Mouse (Mus musculus): ENCODE measurements around the gene Itpa. TPM values are rescaled to one million over a fixed set of nuclear protein-coding genes. Genes with fewer than 3 reads are reported as not detected.
"Not testable (repeated sequence)": the region's sequence is repeated elsewhere in the genome, so short reads cannot be mapped to it uniquely, and the experiment has no call there.

Itpa gene
- polyA plus RNA-seq, 1 experiment from 2014 or later: 86.7 TPM

- peaks cover 32% of the 10 kb centered on the region for H3K36me3 ChIP-seq (ENCODE audit: control insufficient read depth, insufficient read depth, low read length)
- WGBS: 83% methylated on average over 6 of the region's 6 CpGs
- H3K4me2 ChIP-seq (ENCODE audit: low read length); H3K27ac ChIP-seq (ENCODE audit: low read depth); ATAC-seq (replicated peaks; ENCODE audit: low FRiP score, low TSS enrichment, low read depth); H3K9me3 ChIP-seq (ENCODE audit: control insufficient read depth, low read length); H3K9ac ChIP-seq (ENCODE audit: low read length); H3K27me3 ChIP-seq (replicated peaks; ENCODE audit: control insufficient read depth, insufficient read depth, low read length); DNase-seq (ENCODE audit: low spot score); H3K4me3 ChIP-seq (ENCODE audit: low read depth, low read length); H3K4me1 ChIP-seq (replicated peaks; ENCODE audit: control insufficient read depth, insufficient read depth, low read length): not testable (repeated sequence)
Observed at GRCm38 (mm10) chr2:130649028-130649427, 18.4 kb upstream of the Itpa start.

GRCm38 (mm10) chr2:130653303-130653702, 14.1 kb upstream of the Itpa start:
- H3K9ac ChIP-seq (ENCODE audit: low read length): no peak overlapping the region
- no peak overlapping the region for H3K27ac ChIP-seq (ENCODE audit: low read depth)
- no peak overlapping the region for H3K4me3 ChIP-seq (ENCODE audit: low read depth, low read length)
- 83% methylated on average over 2 of the region's 2 CpGs for WGBS
- no peaks in the 10 kb centered on the region for H3K27me3 ChIP-seq (replicated peaks; ENCODE audit: control insufficient read depth, insufficient read depth, low read length)
- H3K4me2 ChIP-seq (ENCODE audit: low read length): no peak overlapping the region
- H3K36me3 ChIP-seq (ENCODE audit: control insufficient read depth, insufficient read depth, low read length): peaks cover 73% of the 10 kb centered on the region
- no peaks in the 10 kb centered on the region for H3K4me1 ChIP-seq (replicated peaks; ENCODE audit: control insufficient read depth, insufficient read depth, low read length)
- ATAC-seq (replicated peaks; ENCODE audit: low FRiP score, low TSS enrichment, low read depth): no peak
- no peaks in the 10 kb centered on the region for H3K9me3 ChIP-seq (ENCODE audit: control insufficient read depth, low read length)
- DNase-seq (ENCODE audit: low spot score): no peak

- H3K27ac ChIP-seq (ENCODE audit: low read depth): no peak overlapping the region
- no peak overlapping the region for H3K4me3 ChIP-seq (ENCODE audit: low read depth, low read length)
- 73% methylated on average over 1 of the region's 1 CpGs for WGBS
- no peak overlapping the region for H3K9ac ChIP-seq (ENCODE audit: low read length)
- no peaks in the 10 kb centered on the region for H3K27me3 ChIP-seq (replicated peaks; ENCODE audit: control insufficient read depth, insufficient read depth, low read length)
- no peak overlapping the region for H3K4me2 ChIP-seq (ENCODE audit: low read length)
- ATAC-seq (replicated peaks; ENCODE audit: low FRiP score, low TSS enrichment, low read depth) (no peak), DNase-seq (ENCODE audit: low spot score) (no peak)
- H3K9me3 ChIP-seq (ENCODE audit: control insufficient read depth, low read length): no peaks in the 10 kb centered on the region
- H3K36me3 ChIP-seq (ENCODE audit: control insufficient read depth, insufficient read depth, low read length): peaks cover 77% of the 10 kb centered on the region
- H3K4me1 ChIP-seq (replicated peaks; ENCODE audit: control insufficient read depth, insufficient read depth, low read length): no peaks in the 10 kb centered on the region
Observed at GRCm38 (mm10) chr2:130653760-130654159, 13.7 kb upstream of the Itpa start.

GRCm38 (mm10) chr2:130655660-130656339, 11.6 kb upstream of the Itpa start:
- no peak overlapping the region for H3K4me2 ChIP-seq (ENCODE audit: low read length)
- 90% methylated on average over 6 of the region's 6 CpGs for WGBS
- H3K36me3 ChIP-seq (ENCODE audit: control insufficient read depth, insufficient read depth, low read length): peaks cover 91% of the 10 kb centered on the region

DNA sequence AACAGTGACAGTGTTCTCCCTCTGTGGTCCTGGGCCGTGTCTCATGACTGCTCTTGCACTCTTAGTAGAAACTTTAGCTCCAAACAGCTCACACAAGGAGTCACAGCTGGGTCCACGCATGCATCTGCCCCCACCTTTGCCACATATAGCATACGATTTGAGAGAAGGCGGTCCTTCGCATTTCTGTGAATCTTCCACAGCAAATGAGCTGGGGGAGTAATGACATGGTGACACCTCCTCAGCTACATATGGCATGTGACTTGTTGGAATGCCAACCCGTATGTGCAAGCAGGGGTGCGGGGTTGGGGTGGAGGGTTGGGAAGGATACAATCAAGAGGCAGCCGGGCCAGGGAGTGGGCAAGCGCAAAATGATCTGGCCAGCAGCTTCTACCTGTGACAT, 10.9 kb upstream of the Itpa start:
- WGBS: 92% methylated on average over 9 of the region's 9 CpGs
- Histone ChIP-seq H3K4me2 (ENCODE audit: low read length) (no peak overlapping the region), H3K27me3 (replicated peaks; ENCODE audit: control insufficient read depth, insufficient read depth, low read length) (no peaks in the 10 kb centered on the region), H3K9me3 (ENCODE audit: control insufficient read depth, low read length) (no peaks in the 10 kb centered on the region), H3K9ac (ENCODE audit: low read length) (no peak overlapping the region), H3K4me3 (ENCODE audit: low read depth, low read length) (no peak overlapping the region), H3K36me3 (ENCODE audit: control insufficient read depth, insufficient read depth, low read length) (peaks cover 91% of the 10 kb centered on the region), H3K27ac (ENCODE audit: low read depth) (no peak overlapping the region), H3K4me1 (replicated peaks; ENCODE audit: control insufficient read depth, insufficient read depth, low read length) (no peaks in the 10 kb centered on the region)
- no peak for DNase-seq (ENCODE audit: low spot score)
- ATAC-seq (replicated peaks; ENCODE audit: low FRiP score, low TSS enrichment, low read depth): no peak

More at GRCm38 (mm10) chr2:130655660-130656339, 11.6 kb upstream of the Itpa start:
- no peak overlapping the region for H3K27ac ChIP-seq (ENCODE audit: low read depth)
- no peaks in the 10 kb centered on the region for H3K4me1 ChIP-seq (replicated peaks; ENCODE audit: control insufficient read depth, insufficient read depth, low read length)
- no peaks in the 10 kb centered on the region for H3K27me3 ChIP-seq (replicated peaks; ENCODE audit: control insufficient read depth, insufficient read depth, low read length)
- DNase-seq (ENCODE audit: low spot score) (no peak), ATAC-seq (replicated peaks; ENCODE audit: low FRiP score, low TSS enrichment, low read depth) (no peak)
- no peaks in the 10 kb centered on the region for H3K9me3 ChIP-seq (ENCODE audit: control insufficient read depth, low read length)
- H3K4me3 ChIP-seq (ENCODE audit: low read depth, low read length): no peak overlapping the region
- H3K9ac ChIP-seq (ENCODE audit: low read length): no peak overlapping the region

- no peak overlapping the region for H3K9ac ChIP-seq (ENCODE audit: low read length)
- H3K4me2 ChIP-seq (ENCODE audit: low read length): no peak overlapping the region
- no peak overlapping the region for H3K27ac ChIP-seq (ENCODE audit: low read depth)
- H3K9me3 ChIP-seq (ENCODE audit: control insufficient read depth, low read length): no peaks in the 10 kb centered on the region
- DNase-seq (ENCODE audit: low spot score) (no peak), ATAC-seq (replicated peaks; ENCODE audit: low FRiP score, low TSS enrichment, low read depth) (no peak)
- 85% methylated on average over 6 of the region's 6 CpGs for WGBS
- peaks cover 96% of the 10 kb centered on the region for H3K36me3 ChIP-seq (ENCODE audit: control insufficient read depth, insufficient read depth, low read length)
- H3K27me3 ChIP-seq (replicated peaks; ENCODE audit: control insufficient read depth, insufficient read depth, low read length): no peaks in the 10 kb centered on the region
- H3K4me1 ChIP-seq (replicated peaks; ENCODE audit: control insufficient read depth, insufficient read depth, low read length): no peaks in the 10 kb centered on the region
- no peak overlapping the region for H3K4me3 ChIP-seq (ENCODE audit: low read depth, low read length)
Observed at GRCm38 (mm10) chr2:130657541-130657940, 9.9 kb upstream of the Itpa start.

GRCm38 (mm10) chr2:130658530-130658929, 8.9 kb upstream of the Itpa start:
- Histone ChIP-seq H3K9me3 (ENCODE audit: control insufficient read depth, low read length) (no peaks in the 10 kb centered on the region), H3K27ac (ENCODE audit: low read depth) (no peak overlapping the region), H3K9ac (ENCODE audit: low read length) (no peak overlapping the region), H3K4me1 (replicated peaks; ENCODE audit: control insufficient read depth, insufficient read depth, low read length) (peaks cover 5% of the 10 kb centered on the region; the same call in 1 of the 2 replicates), H3K27me3 (replicated peaks; ENCODE audit: control insufficient read depth, insufficient read depth, low read length) (no peaks in the 10 kb centered on the region), H3K4me3 (ENCODE audit: low read depth, low read length) (no peak overlapping the region), H3K36me3 (ENCODE audit: control insufficient read depth, insufficient read depth, low read length) (peaks cover 89% of the 10 kb centered on the region), H3K4me2 (ENCODE audit: low read length) (no peak overlapping the region)
- ATAC-seq (replicated peaks; ENCODE audit: low FRiP score, low TSS enrichment, low read depth) (no peak), DNase-seq (ENCODE audit: low spot score) (no peak)
- 98% methylated on average over 10 of the region's 10 CpGs for WGBS

DNA sequence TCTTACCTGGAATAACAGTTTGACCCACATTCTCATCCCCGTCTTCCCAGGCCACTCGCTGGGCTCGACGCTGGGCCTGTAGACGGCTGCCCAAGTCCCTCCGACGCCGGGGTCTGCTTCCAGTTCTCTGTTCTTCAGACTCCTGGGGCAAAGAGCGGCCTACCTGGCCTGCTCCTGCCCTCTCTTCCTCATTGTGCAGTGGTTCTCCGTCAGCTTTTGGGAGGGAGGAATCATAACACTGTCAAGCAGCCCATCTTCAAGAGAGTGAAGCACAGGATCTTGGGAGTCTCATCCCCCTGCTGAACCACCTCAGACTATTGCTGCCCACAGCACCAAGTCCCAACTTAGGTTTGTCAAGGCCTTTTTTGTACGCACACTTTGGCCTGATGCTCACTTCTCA, 4.1 kb upstream of the Itpa start:
- WGBS: 90% methylated on average over 11 of the region's 11 CpGs

More for the DNA sequence above, 4.1 kb upstream of the Itpa start:
- no peak for DNase-seq (ENCODE audit: low spot score)
- H3K4me2 ChIP-seq (ENCODE audit: low read length): peak overlapping the region; percentile 54
- H3K4me3 ChIP-seq (ENCODE audit: low read depth, low read length): peak overlapping the region; percentile 66; the same call in 1 of the 2 replicates
- H3K27ac ChIP-seq (ENCODE audit: low read depth): no peak overlapping the region; the same call in 1 of the 2 replicates
- ATAC-seq (replicated peaks; ENCODE audit: low FRiP score, low TSS enrichment, low read depth): no peak
- H3K9me3 ChIP-seq (ENCODE audit: control insufficient read depth, low read length): no peaks in the 10 kb centered on the region
- H3K4me1 ChIP-seq (replicated peaks; ENCODE audit: control insufficient read depth, insufficient read depth, low read length): peaks cover 15% of the 10 kb centered on the region; the same call in 1 of the 2 replicates
- peaks cover 43% of the 10 kb centered on the region for H3K36me3 ChIP-seq (ENCODE audit: control insufficient read depth, insufficient read depth, low read length)
- no peaks in the 10 kb centered on the region for H3K27me3 ChIP-seq (replicated peaks; ENCODE audit: control insufficient read depth, insufficient read depth, low read length)
- H3K9ac ChIP-seq (ENCODE audit: low read length): peak overlapping the region; percentile 89

All from intestine, embryonic 14.5 days (tissue).